Mouse (Mus musculus) limb, embryonic 14.5 days (tissue): ENCODE measurements at regions not wholly inside any gene's neighbourhood (a gene's known extent, or its start where the extent isn't known, plus 50 kb on each side); places are given as distances from the start of the nearest gene placed in this dataset.

Experiments used
- ATAC-seq: fragments of 200-750 bp; cut with Nextera tagmentation; 2 replicates; pipeline ENCODE4 v1.8.0; 2017; ENCODE audit warnings: low read depth, moderate number of reproducible peaks, moderate TSS enrichment; ENCODE audit not compliant: low FRiP score
- DNase-seq: peaks from one replicate; pipeline ENCODE4 v3.0.0-alpha.2; 2015; ENCODE audit warnings: low spot score
- H3K27ac ChIP-seq: fragments of 300-500 bp; sonication (generic); replicated peaks from 2 replicates; pipeline ENCODE4 v1.5.1; 2014; ENCODE audit warnings: low read depth, mild to moderate bottlenecking, low read length, moderate library complexity, mixed read lengths
- H3K27me3 ChIP-seq: fragments of 300-500 bp; sonication (generic); 2 replicates; pipeline ENCODE4 v1.6.1; 2014; ENCODE audit warnings: low read length, mixed read lengths; ENCODE audit not compliant: control insufficient read depth, insufficient read depth
- H3K36me3 ChIP-seq: fragments of 300-500 bp; sonication (generic); 2 replicates; pipeline ENCODE4 v1.6.1; 2014; ENCODE audit warnings: mild to moderate bottlenecking, low read length, moderate library complexity, mixed read lengths; ENCODE audit not compliant: control insufficient read depth, insufficient read depth
- H3K4me1 ChIP-seq: fragments of 300-500 bp; sonication (generic); 2 replicates; pipeline ENCODE4 v1.6.1; 2014; ENCODE audit warnings: antibody characterized with exemption, low read length, mixed read lengths; ENCODE audit not compliant: control insufficient read depth, insufficient read depth
- H3K4me2 ChIP-seq: fragments of 300-500 bp; sonication (generic); replicated peaks from 2 replicates; pipeline ENCODE4 v1.6.1; 2014; ENCODE audit warnings: low read depth, mild to moderate bottlenecking, low read length, moderate library complexity; ENCODE audit not compliant: severe bottlenecking
- H3K4me3 ChIP-seq: fragments of 300-500 bp; sonication (generic); replicated peaks from 2 replicates; pipeline ENCODE4 v1.5.1; 2014; ENCODE audit warnings: low read length
- H3K9ac ChIP-seq: fragments of 300-500 bp; sonication (generic); 2 replicates; pipeline ENCODE4 v1.6.1; 2014; ENCODE audit warnings: mild to moderate bottlenecking, low read depth, low read length, moderate library complexity; ENCODE audit not compliant: severe bottlenecking
- H3K9me3 ChIP-seq: fragments of 300-500 bp; sonication (generic); 2 replicates; pipeline ENCODE4 v1.6.1; 2016; ENCODE audit warnings: low read length; ENCODE audit not compliant: control insufficient read depth
- POLR2A ChIP-seq: fragments of 200-500 bp; IDR thresholded peaks from 2 replicates; pipeline ENCODE4 v1.8.0; 2012; ENCODE audit warnings: inconsistent platforms, mild to moderate bottlenecking, moderate library complexity, borderline replicate concordance; ENCODE audit not compliant: insufficient read depth, insufficient read length; ENCODE audit errors: extremely low read depth
- WGBS: fragments of 180-500 bp; shearing (Covaris S2); extraction: QIAGEN DNeasy Blood & Tissue Kit; methylation state at CpG from one replicate; pipeline ENCODE4 v1.1.7; 2014; 5-methylcytosine and 5-hydroxymethylcytosine counted together

DNA sequence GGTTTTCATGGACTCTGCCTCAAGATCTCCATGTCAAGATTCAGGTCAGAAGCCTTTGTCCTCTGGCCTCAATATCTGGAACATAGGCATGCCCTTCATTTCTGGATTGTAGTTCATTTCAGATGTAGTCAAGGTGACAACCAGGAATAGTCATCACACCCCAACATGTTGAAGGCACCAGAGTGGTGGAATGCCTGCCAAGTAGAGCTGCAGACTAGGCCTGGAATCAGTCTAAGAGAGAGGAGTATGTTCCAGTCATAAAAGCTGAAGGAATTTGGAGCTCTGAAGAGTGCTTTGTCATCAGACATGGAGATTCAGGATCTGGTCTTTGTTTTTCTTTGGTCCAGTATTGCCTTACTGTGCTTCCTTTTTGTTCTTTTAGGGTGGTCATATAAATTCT lies 346.5 kb downstream of the Kdm4c start:
- Histone ChIP-seq H3K4me1 (no peaks in the 10 kb centered on the region), H3K27me3 (no peaks in the 10 kb centered on the region)
- no peak for TF ChIP-seq POLR2A

DNA sequence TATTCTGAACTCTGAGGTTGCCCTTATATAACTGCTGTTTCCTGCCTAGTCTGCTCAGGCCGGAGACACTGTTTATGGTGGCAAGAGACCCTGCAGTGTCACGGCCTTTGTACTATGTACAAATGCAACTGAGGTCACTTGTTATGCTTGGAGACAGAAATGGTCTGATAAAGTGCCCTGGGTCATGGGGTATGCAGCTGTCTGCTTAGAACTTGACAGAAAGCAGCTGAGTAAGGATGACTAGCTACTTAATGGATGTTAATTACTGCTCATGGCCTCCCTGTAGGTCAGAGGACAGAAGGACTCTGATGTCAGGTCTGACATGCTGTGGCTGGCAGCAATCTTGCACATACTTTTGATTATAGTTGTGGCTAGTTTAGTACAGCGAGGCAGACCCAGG lies 370.7 kb downstream of the Kdm4c start:
- H3K4me1 ChIP-seq: no peaks in the 10 kb centered on the region
- no peaks in the 10 kb centered on the region for H3K27me3 ChIP-seq
- DNase-seq (no peak), ATAC-seq (no peak)
- H3K9ac ChIP-seq: no peak overlapping the region
- no peak overlapping the region for H3K4me3 ChIP-seq
- H3K4me2 ChIP-seq: no peak overlapping the region
- 20% methylated on average over 3 of the region's 3 CpGs for WGBS
- no peaks in the 10 kb centered on the region for H3K36me3 ChIP-seq
- no peaks in the 10 kb centered on the region for H3K9me3 ChIP-seq
- TF ChIP-seq POLR2A: no peak
- H3K27ac ChIP-seq: no peak overlapping the region

More for the DNA sequence above, 346.5 kb downstream of the Kdm4c start:
- DNase-seq: no peak
- Histone ChIP-seq H3K9me3 (no peaks in the 10 kb centered on the region), H3K4me2 (no peak overlapping the region), H3K9ac (no peak overlapping the region), H3K27ac (no peak overlapping the region), H3K4me3 (no peak overlapping the region), H3K36me3 (no peaks in the 10 kb centered on the region)
- no peak for ATAC-seq
